Mouse (Mus musculus): ENCODE data around the gene Tnfrsf25. TPM values are rescaled to one million over a fixed set of nuclear protein-coding genes. Genes with fewer than 3 reads are reported as not detected.

The Tnfrsf25 gene
- total RNA-seq (2014; fragmentation: Nextera tagmentation) (not detected in 2 replicates), total RNA-seq (2017) (not detected in 2 replicates)

DNA sequence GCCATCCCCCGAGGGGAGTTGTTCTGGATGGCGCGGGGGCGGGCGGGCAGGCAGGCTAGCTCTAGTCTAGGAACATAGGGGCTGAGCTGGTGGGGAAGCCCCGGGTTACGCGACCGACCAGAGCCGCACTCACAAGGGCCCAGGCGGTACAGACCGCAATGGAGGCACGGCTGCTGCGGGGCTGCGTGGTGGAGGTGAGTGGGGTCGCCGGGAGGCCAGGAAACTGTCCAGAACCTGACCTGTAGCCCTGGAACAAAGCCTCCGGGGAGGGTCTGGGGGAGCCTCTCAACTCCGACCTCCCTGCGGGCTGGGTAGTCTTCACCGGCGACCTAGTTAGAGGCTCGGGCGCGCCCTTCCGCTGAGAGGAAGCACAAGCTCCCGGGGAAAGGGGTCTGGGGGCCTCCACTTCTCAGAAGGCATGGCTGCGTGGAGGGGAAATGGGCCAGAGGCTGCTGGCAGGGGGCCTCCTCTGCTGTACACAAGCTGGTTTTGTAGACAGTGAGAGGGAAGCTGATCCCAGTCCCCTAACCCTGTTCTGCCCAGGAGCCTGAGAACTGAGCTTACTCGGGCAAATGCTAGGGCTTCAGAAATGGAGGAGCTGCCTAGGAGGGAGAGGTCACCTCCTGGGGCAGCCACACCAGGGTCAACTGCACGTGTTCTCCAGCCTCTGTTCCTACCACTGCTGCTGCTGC, at the start of gene Tnfrsf25:
Gene Tnfrsf25, plus strand, starts transcription at position 14 of the 692 bp plus-strand sequence.
- ATAC-seq (replicated peaks; ENCODE audit: low FRiP score, low TSS enrichment, poor library complexity, severe bottlenecking), result peak; percentile 15; the same call in 1 of the 2 replicates

DNA sequence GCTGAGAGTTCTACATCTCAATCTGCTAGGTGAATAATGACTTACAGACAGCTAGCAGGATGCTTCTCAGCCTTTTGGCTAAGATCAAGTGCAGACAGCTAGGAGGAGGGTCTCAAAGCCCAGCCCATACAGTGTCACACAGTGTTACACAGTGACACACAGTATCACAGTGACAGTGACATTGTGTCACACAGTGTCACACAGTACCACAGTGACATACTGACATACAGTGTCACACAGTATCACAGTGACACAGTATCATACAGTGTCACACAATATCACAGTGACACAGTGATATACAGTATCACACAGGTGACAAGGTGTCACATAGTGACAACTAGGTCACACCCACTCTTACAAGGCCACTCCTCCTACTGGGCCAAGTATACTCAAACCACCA, 48.5 kb upstream of the Tnfrsf25 start:
- ATAC-seq (replicated peaks; ENCODE audit: low FRiP score, low TSS enrichment, poor library complexity, severe bottlenecking), result no peak

DNA sequence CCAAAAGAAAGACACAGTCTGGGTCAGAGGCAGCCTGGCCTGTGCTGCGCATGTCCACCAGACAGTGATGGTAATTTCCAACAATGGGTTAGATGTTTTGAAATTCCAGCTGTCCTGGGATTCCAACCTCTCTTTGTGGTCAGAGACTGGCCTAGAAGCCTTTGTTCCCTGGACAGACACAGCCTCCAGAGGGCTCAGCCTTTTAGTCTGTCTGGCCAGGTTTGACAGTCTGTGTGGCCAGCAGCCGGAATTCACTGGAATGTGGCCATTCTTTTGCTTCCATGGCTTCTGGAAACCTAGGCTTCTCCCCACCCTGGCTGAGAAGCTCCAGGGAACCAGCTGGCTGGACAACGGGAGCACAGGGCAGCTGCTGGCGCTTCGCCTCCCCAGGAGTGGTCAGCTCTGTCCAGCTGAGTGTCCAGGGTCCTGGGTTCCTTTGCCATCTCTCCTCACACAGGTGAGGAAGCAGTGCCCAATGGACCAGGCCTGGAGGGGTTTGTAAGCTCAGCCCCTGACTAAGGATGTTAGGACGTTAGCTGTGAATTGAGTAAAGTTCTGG, 47.5 kb upstream of the Tnfrsf25 start:
- no peak for ATAC-seq (replicated peaks; ENCODE audit: low FRiP score, low TSS enrichment, poor library complexity, severe bottlenecking)

DNA sequence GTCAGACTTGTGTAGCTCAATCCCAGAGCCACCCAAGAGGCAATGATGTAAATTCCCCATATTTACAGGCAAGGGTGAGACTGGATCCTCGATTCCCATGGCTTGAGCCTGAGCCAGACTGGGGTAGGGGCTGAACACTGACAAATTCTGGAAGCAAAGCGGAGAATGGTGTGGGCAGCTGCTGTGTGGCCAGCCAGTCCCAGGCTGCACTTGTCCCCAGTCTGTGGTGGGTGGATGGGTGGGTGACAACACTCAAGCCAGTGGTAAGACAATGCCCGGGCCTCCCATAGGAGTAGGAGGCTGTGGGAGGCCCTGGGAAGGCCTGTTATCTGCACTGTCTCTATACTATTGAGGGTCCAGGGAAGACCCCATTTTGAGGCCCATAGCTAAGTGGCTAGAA, 46.5 kb upstream of the Tnfrsf25 start:
- no peak for ATAC-seq (replicated peaks; ENCODE audit: low FRiP score, low TSS enrichment, poor library complexity, severe bottlenecking)

DNA sequence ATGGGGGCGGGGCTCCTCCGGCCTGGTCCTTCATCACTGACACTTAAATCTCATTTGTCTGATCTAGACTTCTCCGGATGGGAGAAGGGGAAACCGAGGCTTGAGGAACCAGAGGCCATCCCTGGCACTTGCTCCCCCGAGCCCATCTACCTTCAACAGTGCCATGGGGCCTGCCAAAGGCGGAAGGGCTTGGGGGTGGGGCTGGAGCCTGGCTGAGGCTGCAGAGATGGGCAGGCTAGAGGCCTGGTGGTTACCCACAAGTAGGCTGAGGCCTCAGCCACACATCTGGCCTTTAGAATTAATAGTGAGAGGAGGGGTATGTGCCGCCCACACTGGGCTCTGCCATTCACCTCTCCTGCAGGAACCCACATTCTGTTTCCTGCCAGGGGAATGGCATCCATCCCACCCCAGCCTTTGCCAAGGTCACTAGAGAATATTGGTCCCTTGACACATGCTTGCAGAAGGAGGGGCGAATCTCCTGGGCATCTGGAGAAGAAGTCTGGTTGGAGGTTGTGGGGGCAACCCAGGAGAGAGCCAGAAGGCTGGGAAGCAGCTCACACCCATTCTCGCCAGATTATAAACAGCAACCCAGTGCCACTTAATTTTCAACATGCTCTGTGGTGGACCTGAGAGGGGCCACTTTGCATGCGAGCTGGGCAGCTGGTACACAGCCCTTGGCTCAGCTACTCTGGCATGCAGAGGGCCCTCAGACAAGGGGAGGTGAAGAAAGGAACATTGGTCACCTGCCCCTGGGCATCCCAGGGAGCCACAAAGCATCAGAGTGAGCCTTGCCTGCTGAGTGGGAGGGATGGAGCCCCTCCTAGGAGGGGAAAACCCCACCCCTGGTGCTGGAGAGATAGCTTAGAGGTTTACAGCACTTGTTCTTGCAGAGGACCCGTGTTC, 45.0 kb upstream of the Tnfrsf25 start:
- no peak for ATAC-seq (replicated peaks; ENCODE audit: low FRiP score, low TSS enrichment, poor library complexity, severe bottlenecking)

DNA sequence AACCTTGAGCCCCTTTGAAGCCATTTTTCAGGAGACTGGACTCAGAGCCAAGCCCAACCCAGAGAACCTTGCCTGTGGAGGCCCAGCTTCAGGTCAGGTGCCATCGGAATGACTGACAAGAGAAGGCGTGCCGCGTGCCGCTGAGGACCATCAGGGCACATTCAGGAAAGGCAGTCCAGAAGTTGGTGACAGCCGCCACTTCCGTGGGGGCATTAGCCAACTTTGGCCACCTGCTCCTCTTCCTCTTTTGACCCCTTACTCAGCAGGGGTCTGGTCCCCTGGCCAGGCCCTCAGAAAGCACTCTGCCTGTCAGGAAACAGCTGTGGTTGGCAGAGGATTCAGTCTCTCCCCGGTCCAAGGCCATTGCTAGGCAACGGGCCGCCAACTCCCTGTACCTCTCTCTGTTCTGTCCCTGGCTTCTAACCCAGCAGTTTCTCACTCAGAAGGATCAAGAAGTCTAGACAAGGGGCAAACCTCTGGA, 43.6 kb upstream of the Tnfrsf25 start, which contains the start of gene Plekhg5:
Gene Plekhg5, plus strand, starts transcription at position 378 of the 481 bp plus-strand sequence.
- no peak for ATAC-seq (replicated peaks; ENCODE audit: low FRiP score, low TSS enrichment, poor library complexity, severe bottlenecking)

DNA sequence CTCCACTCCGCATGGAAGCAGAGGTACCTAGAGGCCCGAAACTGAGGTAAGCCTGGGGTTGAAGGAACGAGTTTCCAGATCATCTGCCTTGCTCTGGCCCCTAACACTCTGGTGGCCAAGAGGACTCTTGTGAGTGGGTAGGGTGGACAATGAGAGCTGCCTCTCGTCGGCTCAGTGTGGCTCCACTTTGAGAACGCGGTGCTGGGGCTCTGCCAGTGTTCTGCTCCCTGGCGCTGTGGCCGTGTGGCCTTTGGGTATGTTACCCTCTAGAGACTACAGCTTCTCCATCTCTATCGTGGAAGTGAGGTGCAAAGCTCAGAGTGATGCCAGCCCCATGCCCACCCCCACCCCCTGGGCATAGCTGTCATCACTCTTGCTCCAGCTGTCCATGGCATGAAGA, 43.1 kb upstream of the Tnfrsf25 start:
- no peak for ATAC-seq (replicated peaks; ENCODE audit: low FRiP score, low TSS enrichment, poor library complexity, severe bottlenecking)

DNA sequence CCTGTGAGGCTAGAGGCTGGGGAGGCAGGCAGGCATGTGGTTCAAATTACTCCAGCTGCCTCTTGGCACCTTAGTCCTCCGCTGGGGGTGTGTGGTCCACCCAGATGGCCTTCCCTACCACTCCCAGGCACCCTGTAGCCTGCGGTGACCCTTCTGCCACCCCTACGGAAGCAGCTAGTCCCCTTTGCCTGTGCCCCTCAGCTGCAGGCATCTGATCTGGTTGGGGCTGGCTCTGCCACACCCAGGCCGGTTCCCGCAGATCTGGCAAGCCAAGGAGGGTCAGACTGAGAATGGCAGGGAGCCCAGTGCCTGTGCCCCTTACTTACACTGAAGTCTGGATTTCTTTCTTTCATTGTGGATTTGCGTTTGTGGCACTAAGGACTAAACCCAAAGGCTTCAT, 42.0 kb upstream of the Tnfrsf25 start:
- peak; percentile 56 for ATAC-seq (replicated peaks; ENCODE audit: low FRiP score, low TSS enrichment, poor library complexity, severe bottlenecking)

DNA sequence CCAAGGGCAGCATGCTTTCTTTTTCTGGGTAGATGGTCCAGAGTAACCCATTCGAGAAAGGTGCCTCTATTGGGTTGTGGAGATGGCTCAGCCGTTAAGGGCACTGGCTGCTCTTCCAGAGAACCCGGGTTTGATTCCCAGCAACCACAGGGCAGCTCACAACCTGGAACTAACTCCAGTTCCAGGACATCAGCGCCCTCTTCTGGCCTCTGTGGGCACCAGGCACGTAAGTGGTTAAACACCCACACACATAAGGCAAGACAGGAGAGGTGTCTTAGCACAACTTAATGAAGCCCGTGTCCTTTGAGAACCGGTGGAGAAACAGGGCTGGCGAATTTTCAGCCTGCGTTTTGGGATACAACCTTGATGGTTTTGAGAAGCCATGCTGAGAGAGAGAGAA, 41.2 kb upstream of the Tnfrsf25 start:
- ATAC-seq (replicated peaks; ENCODE audit: low FRiP score, low TSS enrichment, poor library complexity, severe bottlenecking), result no peak

DNA sequence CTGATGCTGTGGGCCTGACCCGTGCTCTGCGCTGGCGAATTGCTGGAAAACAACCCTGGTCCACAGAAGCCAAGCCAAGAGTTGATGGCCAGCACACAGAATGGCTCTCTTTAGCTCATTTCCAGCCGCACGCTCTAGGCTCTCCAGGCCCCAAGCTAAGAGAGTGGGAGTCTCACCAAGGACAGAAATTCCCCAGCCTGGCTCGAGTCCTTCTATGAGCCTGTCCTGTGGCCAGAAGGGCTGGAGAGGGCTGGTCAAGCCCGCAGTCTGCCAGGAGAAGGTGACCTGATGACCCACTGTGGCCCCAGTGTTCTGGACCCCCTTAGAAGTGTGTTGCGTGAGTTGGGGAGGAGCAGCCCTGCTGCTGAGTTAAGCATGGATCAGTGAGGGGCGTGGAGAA, 38.5 kb upstream of the Tnfrsf25 start:
- ATAC-seq (replicated peaks; ENCODE audit: low FRiP score, low TSS enrichment, poor library complexity, severe bottlenecking), result no peak

DNA sequence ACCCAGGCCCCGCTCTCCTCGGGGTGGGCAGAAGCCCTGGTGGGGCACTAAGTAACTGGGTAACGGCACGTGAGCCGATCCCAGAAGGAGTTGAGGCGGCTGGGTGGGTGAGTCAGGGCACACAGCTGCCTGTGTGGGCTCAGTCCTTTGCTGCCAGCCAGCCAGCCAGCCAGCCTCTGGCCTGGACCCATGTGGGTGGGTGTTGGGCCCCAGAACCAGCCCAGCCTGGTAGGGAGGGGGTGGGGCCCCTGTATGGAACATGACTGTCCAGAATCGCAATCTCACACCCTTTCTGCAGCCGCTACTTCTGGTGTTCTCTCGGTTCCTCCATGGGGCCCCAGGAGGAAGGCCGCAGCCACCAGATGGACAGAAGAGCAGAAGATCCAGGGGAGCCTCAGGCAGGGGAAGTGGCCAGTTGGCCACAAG, 37.6 kb upstream of the Tnfrsf25 start:
- no peak for ATAC-seq (replicated peaks; ENCODE audit: low FRiP score, low TSS enrichment, poor library complexity, severe bottlenecking)

DNA sequence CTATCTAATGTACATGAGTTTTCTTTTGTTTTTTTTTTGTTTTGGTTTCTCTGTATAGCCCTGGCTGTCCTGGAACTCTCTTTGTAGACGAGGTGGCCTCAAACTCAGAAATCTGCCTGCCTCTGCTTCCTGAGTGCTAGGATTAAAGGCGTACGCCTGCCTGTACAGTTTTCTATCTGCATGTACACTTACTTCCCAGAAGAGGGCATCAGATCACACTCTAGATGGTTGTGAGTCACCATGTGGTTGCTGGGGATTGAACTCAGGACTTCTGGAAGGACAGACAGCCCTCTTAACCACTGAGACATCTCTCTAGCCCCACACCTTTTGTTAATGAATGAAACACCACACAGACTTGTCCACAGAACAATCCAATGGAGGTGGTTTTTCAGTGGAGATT, 36.5 kb upstream of the Tnfrsf25 start:
- ATAC-seq (replicated peaks; ENCODE audit: low FRiP score, low TSS enrichment, poor library complexity, severe bottlenecking), result 0 out of 2 replicates have a peak, but pooled peaks have one; percentile 5

DNA sequence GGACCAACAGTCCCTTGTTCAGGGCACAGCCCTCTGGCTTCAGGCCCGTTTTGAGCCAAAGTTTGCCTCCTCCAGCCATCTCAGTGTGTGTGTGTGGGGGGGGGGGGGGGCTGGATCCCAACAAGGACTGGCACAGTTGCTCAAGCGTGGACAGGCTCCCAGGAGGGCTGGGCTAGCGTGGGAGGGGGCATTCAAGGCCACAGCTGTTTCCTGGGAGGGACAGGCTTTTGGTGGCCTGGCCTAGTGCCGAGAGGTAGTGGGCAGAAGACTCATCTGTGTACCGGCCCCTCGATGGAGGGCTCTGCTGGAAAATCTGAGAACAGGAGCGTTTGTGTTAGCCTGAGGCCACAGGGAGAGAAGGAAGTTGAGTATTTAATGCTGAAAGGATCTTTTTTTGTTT, 35.8 kb upstream of the Tnfrsf25 start:
- no peak for ATAC-seq (replicated peaks; ENCODE audit: low FRiP score, low TSS enrichment, poor library complexity, severe bottlenecking)

DNA sequence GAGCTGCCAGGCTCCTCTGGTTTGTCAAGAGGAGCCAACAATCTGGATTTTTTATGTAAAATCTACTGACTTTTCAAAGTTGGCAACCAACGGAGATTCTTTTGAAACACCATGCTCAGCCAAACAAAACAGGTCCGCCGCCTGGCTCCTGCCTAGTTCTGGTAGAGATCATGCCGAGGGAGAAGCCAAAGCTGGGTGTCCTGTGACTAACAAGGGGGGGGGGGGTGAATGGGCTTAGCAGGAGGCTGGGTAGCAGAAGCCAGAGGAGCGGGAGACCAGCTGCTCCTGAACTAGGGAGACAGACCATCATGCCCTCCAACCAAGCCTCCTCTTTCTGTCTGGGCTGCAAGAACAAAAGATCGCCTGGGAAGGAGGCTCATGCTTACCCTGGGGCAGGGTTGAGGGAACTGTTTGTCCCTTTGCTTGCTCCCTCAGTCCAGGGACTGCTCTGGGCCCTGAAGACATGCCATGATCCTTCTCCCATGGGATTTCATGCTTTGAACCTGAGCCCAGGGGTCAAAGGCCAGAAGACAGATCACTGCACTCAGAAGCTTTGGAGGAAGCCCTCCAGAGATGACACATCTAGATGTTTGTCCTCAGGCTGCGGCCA, 32.0 kb upstream of the Tnfrsf25 start:
- ATAC-seq (replicated peaks; ENCODE audit: low FRiP score, low TSS enrichment, poor library complexity, severe bottlenecking), result no peak

DNA sequence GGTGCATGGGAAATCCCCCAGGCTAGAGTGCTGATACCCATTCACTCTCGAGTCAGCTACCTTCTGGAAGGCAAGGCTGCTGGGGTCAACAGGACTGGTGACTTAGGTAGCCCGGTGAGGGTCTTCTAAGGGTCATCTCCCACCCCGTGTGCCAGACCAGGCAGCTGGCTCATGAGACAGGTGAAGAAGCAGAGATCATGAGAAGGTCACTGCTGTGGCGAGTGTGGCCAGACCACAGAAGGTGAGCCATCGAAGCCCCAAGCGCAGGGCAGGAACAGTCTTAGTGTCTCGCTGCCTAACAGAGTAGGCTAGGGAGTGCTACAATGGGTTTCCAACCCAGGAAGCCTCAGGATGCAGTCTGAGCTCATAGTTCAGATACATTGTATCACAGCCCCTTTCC, 31.1 kb upstream of the Tnfrsf25 start:
- ATAC-seq (replicated peaks; ENCODE audit: low FRiP score, low TSS enrichment, poor library complexity, severe bottlenecking), result no peak

DNA sequence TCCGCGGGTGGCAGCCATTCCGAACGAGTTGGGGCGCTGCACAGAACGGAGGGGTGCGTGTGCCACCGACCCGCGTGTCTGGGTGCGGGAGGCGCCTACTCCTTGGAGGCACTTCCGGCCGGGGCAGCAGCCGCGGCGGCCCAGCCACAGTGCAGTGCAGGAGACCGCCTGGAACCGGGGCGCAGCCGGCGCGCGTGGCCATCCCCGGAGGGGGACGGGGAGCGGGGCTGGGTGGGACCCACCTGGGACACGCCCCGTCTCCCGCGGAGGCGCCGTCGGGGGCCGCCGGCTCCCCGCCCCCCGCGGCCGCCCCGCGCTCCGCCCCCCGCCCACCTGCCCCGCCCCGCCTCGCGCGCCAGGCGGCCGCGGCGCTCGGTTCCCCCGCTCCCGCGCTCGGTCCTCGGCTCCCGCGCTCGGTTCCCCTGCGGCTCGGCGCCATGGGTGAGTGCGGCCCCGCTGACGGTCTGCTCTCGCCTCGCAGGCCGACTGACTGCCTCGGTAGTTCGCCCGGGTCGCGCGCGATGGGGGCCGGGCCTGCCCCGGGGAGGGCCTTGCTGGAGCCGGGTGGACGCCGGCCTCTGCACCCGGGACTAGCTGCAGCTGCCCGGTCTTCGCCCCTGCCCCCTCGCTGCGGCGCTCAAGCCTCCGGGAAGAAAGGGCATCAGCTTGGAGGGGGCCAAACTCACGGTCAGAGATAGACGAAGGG, 29.1 kb upstream of the Tnfrsf25 start:
- peak; percentile 59 for ATAC-seq (replicated peaks; ENCODE audit: low FRiP score, low TSS enrichment, poor library complexity, severe bottlenecking)

DNA sequence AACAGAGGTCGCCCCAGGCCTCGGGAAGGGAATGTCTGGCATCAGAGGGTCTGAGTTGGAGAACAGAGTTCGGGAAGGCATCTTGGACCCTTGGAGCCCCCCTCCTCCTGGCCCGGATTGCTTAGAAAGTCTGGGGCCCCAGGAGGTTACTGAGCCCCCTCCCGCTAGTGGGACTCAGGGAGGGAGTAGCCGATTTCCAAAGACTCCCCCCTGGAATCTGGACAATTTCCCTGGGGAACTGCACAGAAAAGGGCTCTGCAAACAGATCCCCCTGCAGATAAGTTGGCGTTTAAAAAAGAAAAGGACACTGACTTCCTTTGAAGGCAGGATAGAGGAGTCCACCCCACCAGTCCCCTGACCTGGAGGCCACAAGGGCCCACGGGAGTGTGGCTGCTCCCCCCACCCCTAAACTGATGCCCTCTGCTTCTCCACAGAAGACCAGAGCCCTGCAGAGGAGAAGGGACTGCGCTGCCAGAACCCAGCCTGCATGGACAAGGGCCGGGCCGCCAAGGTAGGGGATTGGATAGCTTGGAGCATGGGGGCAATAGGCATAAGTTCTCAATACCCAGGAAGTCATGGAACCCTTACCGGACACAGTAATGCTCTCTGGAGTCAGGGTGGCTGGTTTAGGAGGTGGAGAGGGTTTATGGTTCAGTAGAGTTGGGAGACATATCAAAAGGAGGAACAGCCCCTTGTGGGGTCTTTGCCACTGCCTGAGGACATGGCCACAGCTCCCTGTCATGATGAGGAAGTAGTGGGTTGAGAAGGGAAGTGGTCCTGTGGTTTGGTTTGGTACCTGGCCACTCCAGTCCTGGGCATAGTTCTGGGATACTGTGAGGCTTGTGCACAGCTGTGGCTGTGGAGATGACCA, 28.3 kb upstream of the Tnfrsf25 start:
- no peak for ATAC-seq (replicated peaks; ENCODE audit: low FRiP score, low TSS enrichment, poor library complexity, severe bottlenecking)

DNA sequence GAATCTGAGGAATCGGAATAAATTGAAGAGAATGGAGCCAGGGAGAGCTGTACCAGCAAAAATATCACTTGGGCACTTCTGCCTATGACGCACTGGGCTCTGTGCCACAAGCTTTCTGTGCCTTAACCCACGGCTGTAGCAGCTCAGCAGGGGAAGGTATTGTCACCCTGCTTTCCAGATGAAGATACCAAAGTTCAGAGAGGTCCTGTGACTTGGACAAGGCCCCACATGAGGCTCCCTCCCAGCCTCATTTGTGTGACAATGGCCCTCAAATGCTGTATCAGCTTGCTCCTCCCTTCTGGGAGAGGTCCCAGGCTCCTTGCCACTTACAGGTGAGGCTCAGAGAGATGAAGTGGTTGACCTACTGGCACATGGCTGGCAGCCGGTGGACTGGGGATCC, 27.6 kb upstream of the Tnfrsf25 start:
- no peak for ATAC-seq (replicated peaks; ENCODE audit: low FRiP score, low TSS enrichment, poor library complexity, severe bottlenecking)
